Mouse (Mus musculus) myocyte (in vitro differentiated cells): Measurements from ENCODE around the gene 6030445D17Rik.

Source experiments
- MAX ChIP-seq: IDR thresholded peaks from one replicate; pipeline ENCODE4 v1.6.1; 2011; ENCODE audit warnings: low read depth, mild to moderate bottlenecking, control low read depth
- MYOD1 ChIP-seq, 3 experiments: IDR thresholded peaks; one replicate each; pipeline ENCODE4 v1.6.1; 2011; ENCODE audit warnings: control low read depth in 2 of 3, low read depth in 2 of 3, mild to moderate bottlenecking in 2 of 3, moderate library complexity in 1 of 3; ENCODE audit not compliant: insufficient read length in 2 of 3, control insufficient read depth in 1 of 3
- POLR2A ChIP-seq: IDR thresholded peaks from one replicate; pipeline ENCODE4 v1.6.1; 2011; ENCODE audit warnings: low read depth, mild to moderate bottlenecking, control low read depth, moderate library complexity; ENCODE audit not compliant: insufficient read length
- USF1 ChIP-seq: IDR thresholded peaks from one replicate; pipeline ENCODE4 v1.6.1; 2011; ENCODE audit warnings: low read depth, mild to moderate bottlenecking, control low read depth, moderate library complexity

GRCm38 (mm10) chr4:136441354-136442043, 20.6 kb upstream of the 6030445D17Rik start:
- TF ChIP-seq MYOD1 (IDR thresholded peaks at IDR 0.05; ENCODE audit: control insufficient read depth in 1 of 3, insufficient read length in 2 of 3, low read depth in 2 of 3) (no peak), MAX (no peak), POLR2A (no peak), USF1 (no peak)
